Mouse (Mus musculus): ENCODE data around the gene Gm3115.
A peak's percentile ranks its signal among the peaks of the same experiment; 100 is the strongest.
"Not testable (repeated sequence)": the region's sequence is repeated elsewhere in the genome, so short reads cannot be mapped to it uniquely, and the experiment has no call there.

Gm3115 gene

GRCm38 (mm10) chr14:4083820-4084219 lies at the start of gene Gm3115:
Gm3115 (plus strand) TSS chr14:4084120.
- not testable (repeated sequence) for DNase-seq

GRCm38 (mm10) chr14:4110426-4110825 lies 26.5 kb downstream of the Gm3115 start, which contains the start of gene Gm8108:
Gm8108 (plus strand) TSS chr14:4110526.
- peak; percentile 11 to 26 for DNase-seq

DNA sequence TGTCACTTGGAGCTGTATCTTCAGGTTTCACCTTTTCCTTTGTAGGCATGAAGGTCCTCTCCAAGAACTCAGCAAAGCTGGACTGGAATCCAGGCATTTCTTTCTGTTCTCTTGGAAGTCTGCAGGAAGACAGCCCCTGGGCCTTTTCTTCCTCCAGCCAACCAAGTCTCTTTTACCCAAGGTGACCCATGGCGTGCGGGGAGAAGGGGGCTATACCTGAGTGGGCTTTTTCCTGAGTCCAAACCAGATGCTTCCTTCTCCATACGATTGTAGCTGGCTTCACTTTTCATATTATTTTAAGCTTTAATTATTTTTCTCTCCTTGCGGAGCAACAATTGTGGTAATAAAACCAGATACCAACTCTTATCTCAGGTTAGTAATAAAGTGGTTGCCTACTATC lies 57.7 kb downstream of the Gm3115 start:
- DNase-seq, result peak in 1 of 2 experiments; percentile 0
